Mouse (Mus musculus) retina, postnatal 7 days (tissue): ENCODE data around the gene Zfp654.
A peak's percentile ranks its signal among the peaks of the same experiment; 100 is the strongest.

Experiments used
- DNase-seq: peaks from one replicate; pipeline ENCODE4 v3.0.0-alpha.2; 2012; ENCODE audit warnings: low read depth, low spot score

Zfp654 gene

DNA sequence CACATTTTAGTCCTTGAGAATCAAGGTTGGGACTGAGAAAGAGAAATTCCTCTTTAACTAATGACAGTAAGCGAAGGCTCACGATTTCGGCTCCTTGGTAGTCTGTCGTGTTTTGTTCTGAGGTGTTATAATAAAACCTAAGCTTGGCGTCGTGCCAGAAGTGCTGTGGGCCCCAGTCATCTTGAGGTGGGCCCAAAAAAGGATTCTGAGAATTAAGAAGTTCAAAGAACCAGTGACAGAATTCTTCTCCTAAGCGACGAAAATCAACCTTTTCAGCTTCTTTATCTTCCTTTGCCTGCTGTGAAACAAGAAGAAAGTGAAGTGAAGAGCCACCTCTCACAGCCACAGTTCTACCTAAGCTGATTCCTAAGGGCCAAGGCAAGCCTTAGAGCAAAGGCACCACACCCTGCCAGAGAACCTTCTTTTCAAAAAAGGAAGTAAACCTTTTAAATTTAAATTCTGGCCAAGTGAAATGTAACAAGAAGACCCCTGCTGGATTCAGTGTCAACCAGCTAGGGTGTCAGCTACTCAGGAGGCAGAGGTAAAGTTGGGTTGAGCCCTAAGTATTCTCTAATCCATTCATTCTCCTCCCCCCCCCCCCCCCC, 84.7 kb downstream of the Zfp654 start:
- DNase-seq: no peak

DNA sequence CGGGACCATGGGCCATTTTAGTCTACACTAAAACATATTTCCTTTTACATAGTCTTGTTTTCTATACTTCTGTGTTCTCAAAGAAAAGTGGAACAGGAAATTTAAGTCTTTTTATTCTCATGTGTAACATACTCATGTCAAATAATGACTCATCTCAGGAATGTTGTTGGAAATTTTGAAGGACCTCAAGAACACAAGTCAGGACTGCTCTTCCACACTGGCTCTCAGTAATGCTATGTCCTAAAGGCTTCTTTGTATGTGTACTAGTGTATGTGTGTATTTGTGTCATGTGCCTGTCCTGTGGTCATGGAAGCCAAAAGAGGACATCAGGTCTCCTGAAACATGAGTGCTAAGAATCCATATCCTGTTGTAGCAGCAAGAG, 92.2 kb downstream of the Zfp654 start:
- no peak for DNase-seq

DNA sequence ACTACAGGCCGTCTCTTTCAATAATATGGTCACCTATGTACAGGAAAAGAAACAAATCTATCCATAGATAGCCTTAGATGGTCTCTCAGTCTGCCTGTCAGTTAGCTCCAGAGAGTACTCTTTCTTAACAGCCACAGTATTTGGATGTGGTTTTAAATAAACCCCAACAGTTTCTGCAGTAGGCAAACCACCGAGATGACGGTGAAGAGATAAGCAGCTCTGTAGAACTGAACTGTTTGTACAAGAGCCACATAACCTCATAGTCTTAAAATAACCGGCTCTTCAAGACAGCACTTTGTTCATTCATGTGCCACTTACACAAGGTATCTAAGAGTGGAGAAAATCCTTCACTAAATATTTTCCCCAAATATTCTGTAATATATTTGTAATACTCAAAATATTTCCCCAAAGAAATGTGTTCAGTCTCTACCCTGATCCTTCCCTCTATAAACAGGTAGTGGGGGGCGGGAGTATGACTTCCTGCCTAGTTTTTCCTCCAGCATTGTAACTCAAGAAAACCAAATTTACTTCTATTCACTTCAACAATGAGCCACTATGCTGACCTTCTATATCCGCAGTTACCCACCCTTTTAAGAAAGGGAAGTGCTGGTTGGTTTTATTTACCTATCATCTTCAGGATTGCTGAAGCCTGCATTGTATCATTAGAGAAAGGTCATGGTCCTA, 92.7 kb downstream of the Zfp654 start:
- no peak for DNase-seq

DNA sequence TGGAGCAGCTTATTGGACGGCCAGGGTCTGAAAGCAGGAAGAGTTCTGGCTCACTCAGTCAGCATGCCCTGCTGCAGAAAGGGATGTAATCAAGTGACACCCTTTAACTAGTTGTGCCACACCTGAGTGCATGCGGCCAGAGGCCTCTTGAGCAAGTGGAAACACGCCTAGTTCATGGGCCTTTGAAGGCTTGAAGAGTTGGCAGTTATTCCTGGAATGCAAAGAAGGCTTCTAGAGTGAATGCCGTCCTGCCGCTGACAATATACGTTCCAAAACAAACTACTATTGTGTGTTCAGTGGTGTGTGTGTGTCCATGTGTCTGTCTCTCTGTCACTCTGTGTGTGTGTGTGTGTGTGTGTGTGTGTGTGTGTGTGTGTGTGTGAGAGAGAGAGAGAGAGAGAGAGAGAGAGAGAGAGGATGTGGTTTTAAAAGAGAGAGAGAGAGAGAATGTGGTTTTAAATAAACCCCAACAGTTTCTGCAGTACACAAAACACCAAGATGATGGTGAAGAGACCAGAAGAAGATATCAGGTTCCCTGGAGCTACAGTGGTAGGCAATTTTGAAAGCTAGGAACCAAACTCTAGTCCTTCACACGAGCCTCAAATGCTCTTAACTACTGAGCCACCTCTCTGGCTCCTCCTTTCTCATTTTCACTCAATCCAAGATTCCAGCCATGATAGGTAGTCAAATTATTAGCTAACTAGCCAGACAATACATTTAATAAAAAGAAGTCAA, 93.6 kb downstream of the Zfp654 start:
- no peak for DNase-seq

DNA sequence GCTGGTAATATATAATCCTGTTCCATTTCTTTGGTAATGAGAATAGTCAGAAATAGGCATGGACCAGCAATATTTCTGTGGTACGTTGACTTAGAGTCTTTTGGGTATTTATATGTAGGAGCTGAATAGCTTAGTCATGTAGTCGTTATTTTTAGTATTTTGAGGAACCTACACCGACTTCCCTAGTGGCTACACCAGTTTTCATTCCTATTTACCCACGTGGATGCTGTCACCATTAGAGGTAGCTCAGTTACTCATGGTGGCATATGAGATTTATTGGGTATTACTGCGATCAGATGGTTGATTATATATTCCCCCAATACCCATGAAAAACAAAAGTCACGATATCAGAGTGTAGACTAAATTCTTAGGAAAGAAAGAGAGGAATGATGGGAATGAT, 95.1 kb downstream of the Zfp654 start:
- no peak for DNase-seq

DNA sequence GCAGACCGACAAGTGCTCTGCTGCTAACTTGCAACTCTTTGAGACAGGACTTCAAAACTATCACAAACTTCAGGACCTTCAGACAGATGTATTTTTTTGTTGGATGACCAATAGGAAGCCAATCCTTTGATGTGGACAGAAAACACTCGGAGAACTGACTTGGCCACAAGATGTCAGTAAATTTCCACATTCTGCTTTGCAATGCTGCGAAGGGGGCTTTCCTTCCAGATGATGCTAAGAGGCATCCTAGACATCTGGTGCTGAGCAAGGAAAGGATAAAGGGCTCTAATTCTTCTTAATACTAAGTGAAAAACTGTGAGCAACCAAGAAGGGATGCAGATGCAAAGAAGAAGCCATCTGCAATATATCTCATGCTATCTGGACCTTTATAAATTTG, 96.7 kb downstream of the Zfp654 start:
- peak; percentile 54 for DNase-seq

DNA sequence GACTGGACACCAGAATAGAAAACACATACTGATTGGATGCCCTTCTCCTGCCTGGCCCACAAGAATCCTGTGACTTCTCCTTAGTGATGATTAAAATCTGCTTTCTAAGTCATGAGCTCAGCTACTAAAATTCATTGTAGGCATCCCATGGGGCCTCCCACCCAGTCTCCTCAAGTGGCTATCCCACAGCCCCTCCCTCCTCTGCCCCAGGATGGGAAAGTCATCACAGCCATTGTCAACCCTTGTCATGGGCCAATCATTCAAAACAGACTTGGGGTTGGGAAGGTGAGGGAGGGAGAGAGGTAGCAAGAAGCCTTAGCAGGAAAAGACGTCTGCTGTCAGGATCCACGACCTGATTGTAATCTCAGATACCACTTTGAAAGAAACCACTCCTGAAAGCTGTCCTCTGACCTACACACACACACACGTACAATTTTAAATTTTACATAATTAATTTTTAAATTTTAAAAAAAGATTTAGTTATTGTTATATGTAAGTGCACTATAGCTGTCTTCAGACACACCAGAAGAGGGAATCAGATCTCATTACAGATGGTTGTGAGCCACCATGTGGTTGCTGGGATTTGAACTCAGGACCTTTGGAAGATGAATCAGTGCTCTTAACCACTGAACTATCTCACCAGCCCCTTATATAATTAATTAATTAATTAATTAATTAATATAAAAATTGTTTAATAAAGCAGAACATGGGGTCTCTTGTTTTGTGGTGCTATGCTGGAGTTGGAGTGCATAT, 97.3 kb downstream of the Zfp654 start:
- no peak for DNase-seq

DNA sequence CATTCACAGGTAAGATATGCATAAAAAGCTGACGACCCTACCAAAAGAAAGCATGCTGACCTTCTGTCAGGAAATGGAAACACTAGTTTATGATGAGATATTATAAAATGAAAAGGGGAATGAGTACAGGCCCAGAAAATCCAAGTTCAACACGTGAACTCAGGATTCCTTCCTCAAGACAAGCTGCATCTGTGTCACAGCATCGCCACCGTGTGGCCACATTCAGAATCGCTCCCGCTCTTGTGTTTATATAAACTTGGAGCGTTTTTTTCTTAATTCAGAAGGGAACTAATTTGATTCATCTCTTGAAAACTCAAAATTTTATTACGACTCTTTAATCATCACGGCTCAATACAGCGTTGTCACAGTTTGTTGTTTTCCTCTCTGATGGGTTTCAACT, 103.2 kb downstream of the Zfp654 start:
- DNase-seq: peak; percentile 59

DNA sequence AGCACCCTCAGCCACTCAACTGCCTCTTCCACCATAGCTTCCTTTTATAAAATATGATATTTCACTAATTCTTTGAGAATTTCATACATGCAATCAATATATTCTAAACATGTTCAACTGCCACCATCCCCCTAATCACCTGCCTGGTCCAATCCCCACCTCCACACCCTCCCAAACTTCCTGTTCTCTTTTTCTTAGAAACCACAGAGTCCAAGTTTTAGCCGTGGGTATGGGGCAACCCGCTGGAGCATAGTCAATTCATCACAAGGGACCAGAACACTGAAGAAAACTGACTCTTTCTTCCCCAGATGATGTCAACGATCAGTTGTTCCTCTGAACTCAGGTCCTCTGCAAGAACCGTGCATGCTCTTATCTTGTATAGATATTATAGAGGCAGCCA, 106.4 kb downstream of the Zfp654 start:
- no peak for DNase-seq

DNA sequence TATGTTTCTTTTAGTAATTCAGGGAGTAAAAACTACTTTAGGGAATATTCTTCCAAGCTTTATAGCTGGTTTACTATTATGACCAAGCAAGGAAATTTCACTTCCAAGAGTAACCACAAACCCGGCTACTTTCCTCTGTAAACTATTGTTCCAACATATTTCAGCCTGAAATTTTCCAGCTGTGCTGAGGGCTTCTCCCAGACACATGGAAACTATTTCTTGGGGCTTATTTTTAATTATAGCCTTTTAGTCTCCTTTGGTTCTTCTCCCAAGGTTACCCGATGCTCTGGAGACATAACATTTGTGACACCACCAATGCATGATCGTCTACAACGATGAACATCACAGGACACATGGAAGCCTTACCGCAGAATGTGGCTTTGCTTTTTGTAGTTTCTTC, 114.2 kb downstream of the Zfp654 start:
- no peak for DNase-seq
